ENCODE assay signal across 20 mouse cellular contexts in the genomic region with DNA sequence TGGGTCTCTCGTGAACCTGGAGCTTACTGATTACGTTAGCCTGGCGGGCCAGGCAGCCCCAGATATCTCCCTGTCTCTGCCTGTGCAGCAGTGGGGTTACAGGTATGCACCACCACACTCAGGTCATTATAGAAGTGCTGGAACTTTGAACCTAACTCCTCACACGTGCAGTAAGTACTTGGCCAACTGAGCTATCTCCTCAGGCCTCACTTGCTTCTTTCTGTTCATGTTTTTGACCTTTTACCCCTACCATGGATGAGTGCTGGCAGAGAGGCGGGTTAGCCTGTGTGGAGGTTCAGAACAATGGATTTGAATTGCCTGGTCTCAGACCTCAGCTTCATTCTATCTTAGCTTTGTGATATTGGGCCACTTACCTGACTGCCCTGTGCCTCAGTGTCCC.
"Had no signal": no experiment of that assay in that cellular context is flagged by ENCODE, and none has a peak within 500 bp of the region (broad histone marks: within the 10 kb centered on the region; RNA-seq: fewer than 3 reads in every experiment).

No protein-coding gene starts in this region.

- H3K4me1 ChIP-seq: lung, embryonic 15.5 days; midbrain, embryonic 12.5 days; neural tube, embryonic 13.5 days; neural tube, embryonic 15.5 days had no signal

- DNase-seq: liver, postnatal 0 days; lung, adult 2 months; lung, postnatal 14 days; lung, postnatal 4 days; midbrain, embryonic 14.5 days; retina, postnatal 1 day; right cerebral cortex, adult 18-20 months; right cerebral cortex, postnatal 25 days; right cerebral cortex, postnatal 4 days; spleen, adult 18-20 months; thymus, adult 18-20 months; thymus, postnatal 14 days; thymus, postnatal 36 days had no signal

- H3K4me2 ChIP-seq: lung, embryonic 15.5 days; midbrain, embryonic 12.5 days; neural tube, embryonic 13.5 days; neural tube, embryonic 15.5 days had no signal

- H3K4me3 ChIP-seq: lung, embryonic 15.5 days; midbrain, embryonic 12.5 days; myocyte; neural tube, embryonic 13.5 days; neural tube, embryonic 15.5 days had no signal

- H3K27me3 ChIP-seq: lung, embryonic 15.5 days; midbrain, embryonic 12.5 days; neural tube, embryonic 13.5 days; neural tube, embryonic 15.5 days had no signal

- H3K27ac ChIP-seq: lung, embryonic 15.5 days; midbrain, embryonic 12.5 days; neural tube, embryonic 13.5 days; neural tube, embryonic 15.5 days had no signal

- ATAC-seq: liver, postnatal 0 days; lung, postnatal 0 days; midbrain, embryonic 16.5 days had no signal

- H3K9me3 ChIP-seq: lung, embryonic 15.5 days; midbrain, embryonic 12.5 days; neural tube, embryonic 13.5 days; neural tube, embryonic 15.5 days had no signal

- H3K9ac ChIP-seq: liver, postnatal 0 days; lung, embryonic 15.5 days; midbrain, embryonic 12.5 days; neural tube, embryonic 13.5 days; neural tube, embryonic 15.5 days had no signal
